Mouse (Mus musculus): ENCODE results near the gene Fam234b. TPM values are rescaled to one million over a fixed set of nuclear protein-coding genes. Genes with fewer than 3 reads are reported as not detected.

The Fam234b gene
- polyA plus RNA-seq, 1 experiment: 42.1 TPM

GRCm38 (mm10) chr6:135292391-135292790 lies 94.6 kb downstream of the Fam234b start:
- H3K4me1 ChIP-seq (replicated peaks; ENCODE audit: control insufficient read depth, insufficient read depth, low read length): peaks cover 3% of the 10 kb centered on the region
- 85% methylated on average over 4 of the region's 4 CpGs for WGBS
- no peaks in the 10 kb centered on the region for H3K27me3 ChIP-seq (ENCODE audit: control insufficient read depth, insufficient read depth, low read length)
- no peaks in the 10 kb centered on the region for H3K36me3 ChIP-seq (ENCODE audit: control insufficient read depth, insufficient read depth, low read length)
- no peak for DNase-seq
- H3K4me3 ChIP-seq (ENCODE audit: control insufficient read depth, insufficient read depth, low read length): no peak overlapping the region
- TF ChIP-seq POLR2A (IDR thresholded peaks at IDR 0.05; ENCODE audit: control insufficient read depth, extremely low read depth, insufficient read depth, low read length, poor library complexity) (no peak), CTCF (IDR thresholded peaks at IDR 0.05; ENCODE audit: borderline replicate concordance, control insufficient read depth, extremely low read depth, insufficient read depth, low read length, poor library complexity) (no peak)
- H3K27ac ChIP-seq (ENCODE audit: control insufficient read depth, insufficient read depth, low read length): no peak overlapping the region

- no peak overlapping the region for H3K4me3 ChIP-seq (ENCODE audit: control insufficient read depth, insufficient read depth, low read length)
- no peaks in the 10 kb centered on the region for H3K36me3 ChIP-seq (ENCODE audit: control insufficient read depth, insufficient read depth, low read length)
- no peak for DNase-seq
- no peak for TF ChIP-seq CTCF (IDR thresholded peaks at IDR 0.05; ENCODE audit: borderline replicate concordance, control insufficient read depth, extremely low read depth, insufficient read depth, low read length, poor library complexity)
- H3K27ac ChIP-seq (ENCODE audit: control insufficient read depth, insufficient read depth, low read length): no peak overlapping the region
- no peaks in the 10 kb centered on the region for H3K27me3 ChIP-seq (ENCODE audit: control insufficient read depth, insufficient read depth, low read length)
- peaks cover 5% of the 10 kb centered on the region for H3K4me1 ChIP-seq (replicated peaks; ENCODE audit: control insufficient read depth, insufficient read depth, low read length)
- WGBS: 94% methylated on average over 6 of the region's 6 CpGs
Measured at GRCm38 (mm10) chr6:135294150-135294549, 96.4 kb downstream of the Fam234b start.

Other genes with a start within 250 kb of the Fam234b start
- 1.1 and 1.6 TPM in 2 replicates for gene Apold1, start 216.3 kb upstream of the Fam234b start, polyA plus RNA-seq (2012; rRNA removed)
- 83.8 and 96.2 TPM in 2 replicates for gene Ddx47, start 186.4 kb upstream of the Fam234b start, polyA plus RNA-seq (2012; rRNA removed)
- gene Gprc5a, start 132.3 kb upstream of the Fam234b start, polyA plus RNA-seq (2012; rRNA removed): 2.2 and 3.7 TPM in 2 replicates
- gene Gprc5d, start 79.7 kb upstream of the Fam234b start, polyA plus RNA-seq (2012; rRNA removed): 0.22 and 0.59 TPM in 2 replicates
- gene Hebp1, start within 50 bp of the Fam234b start, polyA plus RNA-seq (2012; rRNA removed): 26.4 and 34.1 TPM in 2 replicates
- 0.79 and 1.8 TPM in 2 replicates for gene Gsg1, start 56.4 kb downstream of the Fam234b start, polyA plus RNA-seq (2012; rRNA removed)
- not detected in 2 replicates for gene Pbp2, start 112.4 kb downstream of the Fam234b start, polyA plus RNA-seq (2012; rRNA removed)
- 57.5 and 69.9 TPM in 2 replicates for gene Emp1, start 164.6 kb downstream of the Fam234b start, polyA plus RNA-seq (2012; rRNA removed)

Measured in thymus, adult 2 months (tissue).